Mouse (Mus musculus) megakaryocyte, embryonic 14.5 days (primary cell): Measurements from ENCODE around the gene Use1.

Experiments
- FLI1 ChIP-seq: IDR thresholded peaks from 2 replicates; pipeline ENCODE4 v1.6.1; 2012; ENCODE audit warnings: low read length, inconsistent platforms, mixed read lengths
- GATA1 ChIP-seq: IDR thresholded peaks from 3 replicates; pipeline ENCODE4 v1.6.1; 2012; ENCODE audit warnings: mixed read lengths, low read length, inconsistent platforms, borderline replicate concordance

DNA sequence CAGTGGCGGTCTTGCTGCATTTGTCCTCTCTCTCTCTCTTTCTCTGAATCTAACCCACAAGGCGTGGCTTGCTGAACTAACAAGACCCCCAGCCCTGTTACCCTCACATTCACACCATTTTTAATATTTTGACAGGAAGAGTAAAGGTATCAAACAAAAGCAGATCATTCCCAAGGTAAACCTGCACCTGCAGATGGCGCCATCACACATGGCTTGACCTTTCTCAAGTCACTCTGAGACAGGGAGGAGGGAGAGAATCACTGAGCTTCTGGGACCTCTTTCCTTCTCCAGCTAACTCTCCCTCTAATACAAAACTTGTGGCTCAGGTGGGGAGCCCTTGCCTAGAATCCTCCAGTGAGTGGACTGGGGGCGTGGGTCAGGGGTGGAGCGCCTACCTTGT, 26.0 kb upstream of the Use1 start:
- TF ChIP-seq GATA1, result no peak
- no peak for TF ChIP-seq FLI1
